Mouse (Mus musculus) brown adipose tissue, adult 24 weeks (tissue): ENCODE data around the gene Olfr975. TPM values are rescaled to one million over a fixed set of nuclear protein-coding genes. Genes with fewer than 3 reads are reported as not detected.
"Not testable (repeated sequence)": the region's sequence is repeated elsewhere in the genome, so short reads cannot be mapped to it uniquely, and the experiment has no call there.

Experiments used
- H3K27ac ChIP-seq: fragments of 200-500 bp; replicated peaks from 2 replicates; pipeline ENCODE4 v1.5.1; 2012; ENCODE audit warnings: low read depth, mild to moderate bottlenecking, low read length
- H3K4me1 ChIP-seq: fragments of 200-500 bp; 2 replicates; pipeline ENCODE4 v1.6.1; 2012; ENCODE audit warnings: low read length, mixed read lengths; ENCODE audit not compliant: control insufficient read depth, insufficient read depth, insufficient read length
- H3K4me3 ChIP-seq: fragments of 200-500 bp; 2 replicates; pipeline ENCODE4 v1.5.1; 2012; ENCODE audit warnings: low read depth, mild to moderate bottlenecking, low read length, moderate library complexity; ENCODE audit not compliant: insufficient read depth
- polyA plus RNA-seq: library from polyadenylated mRNA; stranded (reverse); fragments of >200 nt; gene quantifications from 2 replicates; pipeline ENCODE4 v1.2.4, GENCODE M21; 2012; ENCODE audit not compliant: missing spikeins, insufficient read depth, insufficient read length

The Olfr975 gene
- polyA plus RNA-seq, result not detected in 2 replicates

GRCm38 (mm10) chr9:39951946-39952345 is at the start of gene Olfr975:
TSS of gene Olfr975 (minus strand) at chr9:39952046.
- Histone ChIP-seq H3K4me1 (no peaks in the 10 kb centered on the region), H3K27ac (no peak within 1 kb of the TSS), H3K4me3 (no peak within 1 kb of the TSS)

GRCm38 (mm10) chr9:39991813-39992212 is 40.0 kb upstream of the Olfr975 start, which contains the start of gene Olfr978:
TSS of gene Olfr978 (plus strand) at chr9:39992113.
- H3K27ac ChIP-seq, result no peak within 1 kb of the TSS
- no peak within 1 kb of the TSS for H3K4me3 ChIP-seq
- H3K4me1 ChIP-seq, result no peaks in the 10 kb centered on the region

- not testable (repeated sequence) for H3K4me1 ChIP-seq, H3K4me3 ChIP-seq, H3K27ac ChIP-seq
Measured at GRCm38 (mm10) chr9:39976581-39977145, 24.8 kb upstream of the Olfr975 start.

DNA sequence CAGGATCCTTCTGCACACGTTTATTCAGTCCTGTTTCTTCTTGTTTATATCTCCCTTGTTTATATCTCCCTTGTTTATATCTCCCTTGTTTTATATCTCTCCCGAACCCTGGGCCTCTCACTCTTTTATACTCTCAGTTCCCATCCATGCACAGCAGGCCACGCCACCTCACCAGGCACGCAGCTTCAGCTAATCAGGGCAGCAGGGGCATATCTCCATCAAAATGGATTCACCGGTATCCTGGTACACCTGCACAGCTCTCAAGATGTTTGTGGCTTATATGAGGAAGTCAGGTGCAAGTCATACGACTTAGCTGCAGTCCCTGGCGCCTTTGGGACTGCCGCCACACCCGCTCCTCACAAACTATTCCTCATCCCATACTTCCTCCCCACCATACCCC is 9.2 kb upstream of the Olfr975 start, which contains the start of gene Olfr976:
Olfr976 (minus strand) TSS at position 101 of the 400 bp plus-strand sequence.
- H3K27ac ChIP-seq, H3K4me3 ChIP-seq, H3K4me1 ChIP-seq: not testable (repeated sequence)

DNA sequence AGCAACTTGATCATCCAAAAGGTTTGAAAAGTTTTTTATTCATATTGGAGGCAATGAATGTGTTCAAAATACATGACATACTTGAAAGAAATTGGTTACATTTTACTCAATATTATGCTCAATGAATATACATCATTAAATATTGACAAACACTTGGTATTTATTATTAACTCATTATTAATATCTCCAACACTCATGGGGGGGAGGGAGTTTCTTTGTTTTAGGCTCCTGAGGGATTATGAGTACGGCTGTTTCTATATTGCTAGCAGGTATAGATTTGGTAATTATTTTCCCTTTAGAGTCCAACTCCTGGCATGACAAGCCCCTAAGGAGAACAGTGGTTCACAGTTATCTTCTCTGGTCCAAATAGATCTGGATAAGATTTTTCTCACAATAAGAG is 14.6 kb downstream of the Olfr975 start, which contains the start of gene Olfr974:
Olfr974 (plus strand) TSS at position 301 of the 400 bp plus-strand sequence.
- Histone ChIP-seq H3K4me1 (no peaks in the 10 kb centered on the region), H3K4me3 (no peak within 1 kb of the TSS), H3K27ac (no peak within 1 kb of the TSS)

- H3K27ac ChIP-seq, H3K4me1 ChIP-seq, H3K4me3 ChIP-seq: not testable (repeated sequence)
Measured at GRCm38 (mm10) chr9:39928837-39929236, 23.0 kb downstream of the Olfr975 start.

GRCm38 (mm10) chr9:39927975-39928836 is 23.6 kb downstream of the Olfr975 start:
- H3K4me3 ChIP-seq, H3K4me1 ChIP-seq, H3K27ac ChIP-seq: not testable (repeated sequence)

DNA sequence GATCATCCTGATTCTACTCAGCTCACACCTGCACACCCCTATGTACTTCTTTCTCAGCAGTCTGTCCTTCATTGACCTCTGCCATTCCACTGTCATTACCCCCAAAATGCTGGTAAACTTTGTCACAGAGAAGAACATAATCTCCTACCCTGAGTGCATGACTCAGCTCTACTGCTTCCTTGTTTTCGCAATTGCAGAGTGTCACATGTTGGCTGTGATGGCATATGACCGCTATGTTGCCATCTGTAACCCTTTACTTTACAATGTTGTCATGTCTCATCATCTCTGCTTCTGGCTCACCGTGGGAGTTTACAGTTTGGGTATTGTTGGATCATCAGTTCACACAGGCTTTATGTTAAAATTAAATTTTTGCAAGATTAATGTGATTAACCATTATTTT is 41.9 kb downstream of the Olfr975 start:
- H3K4me3 ChIP-seq, result no peak overlapping the region
- no peak overlapping the region for H3K27ac ChIP-seq
- no peaks in the 10 kb centered on the region for H3K4me1 ChIP-seq

- Histone ChIP-seq H3K4me3 (no peak within 1 kb of the TSS), H3K27ac (no peak within 1 kb of the TSS), H3K4me1 (no peaks in the 10 kb centered on the region)
Measured at GRCm38 (mm10) chr9:39907036-39907435, 44.8 kb downstream of the Olfr975 start, which contains the start of gene Olfr229. TSS of gene Olfr229 (plus strand) at chr9:39907336.

DNA sequence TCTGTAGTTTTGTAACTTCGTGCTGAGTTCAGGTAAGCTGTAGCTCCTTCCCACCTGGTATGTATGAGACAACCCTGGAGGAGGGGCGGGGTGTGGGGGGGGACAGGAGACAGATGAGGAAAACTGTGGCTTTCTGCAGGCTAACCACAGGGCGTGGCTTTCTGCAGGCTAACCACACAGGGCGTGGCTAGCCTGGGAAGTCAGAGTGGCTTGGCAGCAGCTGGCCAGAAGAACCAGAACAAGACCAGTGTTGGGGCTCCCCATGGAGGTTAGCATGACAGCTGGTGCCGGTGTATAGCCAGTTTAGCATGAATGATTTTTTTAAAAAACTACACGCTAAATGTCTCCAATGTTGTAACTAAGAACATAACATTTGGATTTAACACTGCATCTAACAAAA is 46.7 kb downstream of the Olfr975 start:
- no peaks in the 10 kb centered on the region for H3K4me1 ChIP-seq
- no peak overlapping the region for H3K4me3 ChIP-seq

More for the DNA sequence above, 46.7 kb downstream of the Olfr975 start:
- no peak overlapping the region for H3K27ac ChIP-seq

Other genes with a start within 250 kb of the Olfr975 start
- gene Olfr149, start 244.9 kb downstream of the Olfr975 start, polyA plus RNA-seq, result not detected in 2 replicates
- gene Olfr965, start 240.7 kb downstream of the Olfr975 start, polyA plus RNA-seq, result not detected in 2 replicates
- gene Olfr150, start 221.1 kb downstream of the Olfr975 start, polyA plus RNA-seq, result not detected in 2 replicates
- gene Olfr967, start 205.8 kb downstream of the Olfr975 start, polyA plus RNA-seq, result not detected in 2 replicates
- not detected in 2 replicates for gene Olfr968, start 168.8 kb downstream of the Olfr975 start, polyA plus RNA-seq
- not detected in 2 replicates for gene Olfr969, start 161.1 kb downstream of the Olfr975 start, polyA plus RNA-seq
- not detected in 2 replicates for gene Olfr970, start 143.2 kb downstream of the Olfr975 start, polyA plus RNA-seq
- not detected in 2 replicates for gene Olfr971, start 115.2 kb downstream of the Olfr975 start, polyA plus RNA-seq
- not detected in 2 replicates for gene Olfr972, start 85.6 kb downstream of the Olfr975 start, polyA plus RNA-seq
- not detected in 2 replicates for gene Olfr229, start 44.7 kb downstream of the Olfr975 start, polyA plus RNA-seq
- not detected in 2 replicates for gene Olfr974, start 14.5 kb downstream of the Olfr975 start, polyA plus RNA-seq
- not detected in 2 replicates for gene Olfr976, start 9.1 kb upstream of the Olfr975 start, polyA plus RNA-seq
- gene Olfr978, start 40.1 kb upstream of the Olfr975 start, polyA plus RNA-seq, result not detected in 2 replicates
- gene Olfr979, start 51.4 kb upstream of the Olfr975 start, polyA plus RNA-seq, result not detected in 2 replicates
- gene Olfr980, start 57.5 kb upstream of the Olfr975 start, polyA plus RNA-seq, result not detected in 2 replicates
- gene Olfr981, start 69.4 kb upstream of the Olfr975 start, polyA plus RNA-seq, result not detected in 2 replicates
- gene Olfr982, start 121.8 kb upstream of the Olfr975 start, polyA plus RNA-seq, result not detected in 2 replicates
- gene Olfr983, start 141.5 kb upstream of the Olfr975 start, polyA plus RNA-seq, result not detected in 2 replicates
- not detected in 2 replicates for gene Olfr984, start 162.2 kb upstream of the Olfr975 start, polyA plus RNA-seq
- gene Olfr985, start 178.1 kb upstream of the Olfr975 start, polyA plus RNA-seq, result not detected in 2 replicates
- not detected in 2 replicates for gene Tmem225, start 196.1 kb upstream of the Olfr975 start, polyA plus RNA-seq
- not detected in 2 replicates for gene Olfr986, start 228.9 kb upstream of the Olfr975 start, polyA plus RNA-seq
- 0.95 and 1.5 TPM in 2 replicates for gene Zfp202, start 240.3 kb upstream of the Olfr975 start, polyA plus RNA-seq